Mouse (Mus musculus) embryonic facial prominence, embryonic 10.5 days (tissue): ENCODE measurements around the gene Dgkh. TPM values are rescaled to one million over a fixed set of nuclear protein-coding genes. Genes with fewer than 3 reads are reported as not detected.

Experiments
- DNase-seq: peaks from one replicate; pipeline ENCODE4 v3.0.0-alpha.2; 2017; ENCODE audit warnings: low spot score
- H3K27ac ChIP-seq: fragments of 300-500 bp; sonication (generic); replicated peaks from 2 replicates; pipeline ENCODE4 v1.5.1; 2016; ENCODE audit warnings: mild to moderate bottlenecking
- H3K27me3 ChIP-seq: fragments of 300-500 bp; sonication (generic); replicated peaks from 2 replicates; pipeline ENCODE4 v1.6.1; 2016; ENCODE audit warnings: low read depth, mild to moderate bottlenecking; ENCODE audit not compliant: poor library complexity, severe bottlenecking
- H3K36me3 ChIP-seq: fragments of 300-500 bp; sonication (generic); replicated peaks from 2 replicates; pipeline ENCODE4 v1.6.1; 2016; ENCODE audit warnings: mild to moderate bottlenecking, moderate library complexity
- H3K4me1 ChIP-seq: fragments of 300-500 bp; sonication (generic); 2 replicates; pipeline ENCODE4 v1.6.1; 2016
- H3K4me3 ChIP-seq: fragments of 300-500 bp; sonication (generic); 2 replicates; pipeline ENCODE4 v1.5.1; 2016; ENCODE audit warnings: mild to moderate bottlenecking, moderate library complexity
- H3K9me3 ChIP-seq: fragments of 300-500 bp; sonication (generic); 2 replicates; pipeline ENCODE4 v1.6.1; 2016; ENCODE audit warnings: mild to moderate bottlenecking
- whole genome bisulfite sequencing: fragments of 180-500 bp; shearing (Covaris S2); methylation state at CpG from one replicate; pipeline ENCODE4 v1.1.7; 2016; 5-methylcytosine and 5-hydroxymethylcytosine counted together
- polyA plus RNA-seq: library from polyadenylated mRNA; unstranded; fragments of >200 nt; fragmentation: Nextera tagmentation; extraction: Ambion mirVana; gene quantifications from 2 replicates; pipeline ENCODE4 v1.2.1, GENCODE M21; 2016

Gene Dgkh
- polyA plus RNA-seq, 1 experiment from 2014 or later: 0.81 TPM

GRCm38 (mm10) chr14:78658697-78659096 lies 73.9 kb downstream of the Dgkh start:
- no peaks in the 10 kb centered on the region for H3K4me1 ChIP-seq
- H3K27ac ChIP-seq: no peak overlapping the region
- no peaks in the 10 kb centered on the region for H3K27me3 ChIP-seq
- H3K36me3 ChIP-seq: no peaks in the 10 kb centered on the region
- no peak for DNase-seq
- 96% methylated on average over 6 of the region's 6 CpGs for WGBS
- H3K9me3 ChIP-seq: peaks cover 12% of the 10 kb centered on the region; the same call in 1 of the 2 replicates
- H3K4me3 ChIP-seq: no peak overlapping the region

- Histone ChIP-seq H3K27me3 (no peaks in the 10 kb centered on the region), H3K9me3 (peaks cover 12% of the 10 kb centered on the region; the same call in 1 of the 2 replicates), H3K36me3 (no peaks in the 10 kb centered on the region), H3K4me3 (no peak overlapping the region), H3K4me1 (no peaks in the 10 kb centered on the region), H3K27ac (no peak overlapping the region)
- WGBS: 86% methylated on average over 18 of the region's 18 CpGs
- DNase-seq: no peak
These were observed 75.5 kb downstream of the Dgkh start for GRCm38 (mm10) chr14:78656832-78657626.

GRCm38 (mm10) chr14:78654939-78655556 lies 77.5 kb downstream of the Dgkh start:
- H3K27me3 ChIP-seq: no peaks in the 10 kb centered on the region
- peaks cover 8% of the 10 kb centered on the region; the same call in 1 of the 2 replicates for H3K9me3 ChIP-seq
- no peaks in the 10 kb centered on the region for H3K4me1 ChIP-seq
- DNase-seq: no peak
- 86% methylated on average over 7 of the region's 7 CpGs for WGBS
- no peaks in the 10 kb centered on the region for H3K36me3 ChIP-seq
- H3K27ac ChIP-seq: no peak overlapping the region
- H3K4me3 ChIP-seq: no peak overlapping the region

GRCm38 (mm10) chr14:78654196-78654595 lies 78.4 kb downstream of the Dgkh start:
- H3K36me3 ChIP-seq: no peaks in the 10 kb centered on the region
- 88% methylated on average over 10 of the region's 10 CpGs for WGBS

GRCm38 (mm10) chr14:78653333-78653732 lies 79.2 kb downstream of the Dgkh start:
- Histone ChIP-seq H3K4me3 (no peak overlapping the region), H3K9me3 (0 out of 2 replicates have a peak, but pooled peaks cover 2% of the 10 kb centered on the region), H3K27me3 (no peaks in the 10 kb centered on the region), H3K27ac (no peak overlapping the region), H3K4me1 (no peaks in the 10 kb centered on the region), H3K36me3 (no peaks in the 10 kb centered on the region)
- no peak for DNase-seq
- 94% methylated on average over 5 of the region's 5 CpGs for WGBS

More at GRCm38 (mm10) chr14:78654196-78654595, 78.4 kb downstream of the Dgkh start:
- Histone ChIP-seq H3K9me3 (peaks cover 8% of the 10 kb centered on the region; the same call in 1 of the 2 replicates), H3K27me3 (no peaks in the 10 kb centered on the region), H3K27ac (no peak overlapping the region), H3K4me3 (no peak overlapping the region), H3K4me1 (no peaks in the 10 kb centered on the region)
- no peak for DNase-seq

GRCm38 (mm10) chr14:78651696-78652095 lies 80.9 kb downstream of the Dgkh start:
- no peak for DNase-seq
- Histone ChIP-seq H3K9me3 (no peaks in the 10 kb centered on the region), H3K4me3 (no peak overlapping the region), H3K4me1 (peaks cover 4% of the 10 kb centered on the region; the same call in 1 of the 2 replicates), H3K27ac (no peak overlapping the region), H3K27me3 (no peaks in the 10 kb centered on the region), H3K36me3 (no peaks in the 10 kb centered on the region)
- 77% methylated on average over 7 of the region's 7 CpGs for WGBS

- H3K36me3 ChIP-seq: no peaks in the 10 kb centered on the region
- WGBS: 81% methylated on average over 9 of the region's 9 CpGs
- DNase-seq: no peak
These were observed 82.0 kb downstream of the Dgkh start for GRCm38 (mm10) chr14:78650379-78651095.

GRCm38 (mm10) chr14:78649525-78650274 lies 82.9 kb downstream of the Dgkh start:
- DNase-seq: no peak
- 92% methylated on average over 21 of the region's 21 CpGs for WGBS
- H3K27me3 ChIP-seq: no peaks in the 10 kb centered on the region

More at GRCm38 (mm10) chr14:78650379-78651095, 82.0 kb downstream of the Dgkh start:
- H3K4me3 ChIP-seq: no peak overlapping the region
- no peak overlapping the region for H3K27ac ChIP-seq
- peaks cover 4% of the 10 kb centered on the region; the same call in 1 of the 2 replicates for H3K4me1 ChIP-seq
- H3K27me3 ChIP-seq: no peaks in the 10 kb centered on the region
- no peaks in the 10 kb centered on the region for H3K9me3 ChIP-seq

GRCm38 (mm10) chr14:78645622-78646021 lies 87.0 kb downstream of the Dgkh start:
- Histone ChIP-seq H3K27me3 (no peaks in the 10 kb centered on the region), H3K4me1 (peaks cover 4% of the 10 kb centered on the region; the same call in 1 of the 2 replicates), H3K4me3 (no peak overlapping the region), H3K9me3 (no peaks in the 10 kb centered on the region), H3K27ac (no peak overlapping the region), H3K36me3 (no peaks in the 10 kb centered on the region)
- WGBS: 78% methylated on average over 3 of the region's 3 CpGs
- DNase-seq: no peak

More at GRCm38 (mm10) chr14:78649525-78650274, 82.9 kb downstream of the Dgkh start:
- H3K36me3 ChIP-seq: no peaks in the 10 kb centered on the region
- no peak overlapping the region for H3K4me3 ChIP-seq
- no peaks in the 10 kb centered on the region for H3K9me3 ChIP-seq
- no peak overlapping the region for H3K27ac ChIP-seq
- H3K4me1 ChIP-seq: peaks cover 4% of the 10 kb centered on the region; the same call in 1 of the 2 replicates

GRCm38 (mm10) chr14:78641314-78641713 lies 91.3 kb downstream of the Dgkh start:
- no peaks in the 10 kb centered on the region for H3K4me1 ChIP-seq
- no peaks in the 10 kb centered on the region for H3K36me3 ChIP-seq
- no peak for DNase-seq
- H3K9me3 ChIP-seq: no peaks in the 10 kb centered on the region
- no peak overlapping the region for H3K4me3 ChIP-seq
- H3K27ac ChIP-seq: no peak overlapping the region
- 77% methylated on average over 7 of the region's 7 CpGs for WGBS
- H3K27me3 ChIP-seq: no peaks in the 10 kb centered on the region

- WGBS: 86% methylated on average over 5 of the region's 5 CpGs
- Histone ChIP-seq H3K4me3 (no peak overlapping the region), H3K4me1 (no peaks in the 10 kb centered on the region), H3K9me3 (no peaks in the 10 kb centered on the region), H3K36me3 (no peaks in the 10 kb centered on the region), H3K27ac (no peak overlapping the region), H3K27me3 (no peaks in the 10 kb centered on the region)
- DNase-seq: no peak
These were observed 92.9 kb downstream of the Dgkh start for GRCm38 (mm10) chr14:78639691-78640090.
